Mouse (Mus musculus) neural tube, embryonic 11.5 days (tissue): ENCODE results near the gene Tgfbr3. TPM values are rescaled to one million over a fixed set of nuclear protein-coding genes. Genes with fewer than 3 reads are reported as not detected.
A peak's percentile ranks its signal among the peaks of the same experiment; 100 is the strongest.

Experiments used
- ATAC-seq: fragments of 200-750 bp; cut with Nextera tagmentation; 2 replicates; pipeline ENCODE4 v1.8.0; 2017; ENCODE audit warnings: moderate number of reproducible peaks, mild to moderate bottlenecking, moderate TSS enrichment, moderate library complexity; ENCODE audit not compliant: insufficient read depth, low FRiP score, low TSS enrichment
- DNase-seq: peaks from one replicate; pipeline ENCODE4 v3.0.0-alpha.2; 2015; ENCODE audit warnings: low spot score
- H3K27ac ChIP-seq: fragments of 300-500 bp; sonication (generic); 2 replicates; pipeline ENCODE4 v1.5.1; 2014; ENCODE audit warnings: low read depth, mild to moderate bottlenecking, low read length
- H3K27me3 ChIP-seq: fragments of 300-500 bp; sonication (generic); 2 replicates; pipeline ENCODE4 v1.6.1; 2014; ENCODE audit warnings: mild to moderate bottlenecking, low read length, mixed read lengths; ENCODE audit not compliant: control insufficient read depth, insufficient read depth
- H3K36me3 ChIP-seq: fragments of 300-500 bp; sonication (generic); 2 replicates; pipeline ENCODE4 v1.6.1; 2014; ENCODE audit warnings: mild to moderate bottlenecking, low read length, moderate library complexity, mixed read lengths; ENCODE audit not compliant: control insufficient read depth, insufficient read depth
- H3K4me1 ChIP-seq: fragments of 300-500 bp; sonication (generic); 2 replicates; pipeline ENCODE4 v1.6.1; 2014; ENCODE audit warnings: low read length, mixed read lengths; ENCODE audit not compliant: control insufficient read depth, insufficient read depth
- H3K4me2 ChIP-seq: fragments of 300-500 bp; sonication (generic); 2 replicates; pipeline ENCODE4 v1.6.1; 2014; ENCODE audit warnings: low read depth, mild to moderate bottlenecking, moderate library complexity
- H3K4me3 ChIP-seq: fragments of 300-500 bp; sonication (generic); 2 replicates; pipeline ENCODE4 v1.5.1; 2014; ENCODE audit warnings: low read depth, low read length
- H3K9ac ChIP-seq: fragments of 300-500 bp; sonication (generic); 2 replicates; pipeline ENCODE4 v1.6.1; 2014; ENCODE audit warnings: mild to moderate bottlenecking, low read length
- H3K9me3 ChIP-seq: fragments of 300-500 bp; sonication (generic); 2 replicates; pipeline ENCODE4 v1.6.1; 2016; ENCODE audit warnings: low read length; ENCODE audit not compliant: control insufficient read depth
- WGBS: fragments of 180-500 bp; shearing (Covaris S2); extraction: QIAGEN DNeasy Blood & Tissue Kit; methylation state at CpG from one replicate; pipeline ENCODE4 v1.1.7; 2014; 5-methylcytosine and 5-hydroxymethylcytosine counted together
- polyA plus RNA-seq: library from polyadenylated mRNA; unstranded; fragments of >200 nt; fragmentation: Nextera tagmentation; extraction: Ambion mirVana; gene quantifications from 2 replicates; pipeline ENCODE4 v1.2.1, GENCODE M21; 2014

The Tgfbr3 gene
- polyA plus RNA-seq, 1 experiment from 2014 or later = 8.2 TPM

GRCm38 (mm10) chr5:107182721-107183120 lies 106.7 kb downstream of the Tgfbr3 start:
- Histone ChIP-seq H3K36me3 (no peaks in the 10 kb centered on the region), H3K4me1 (no peaks in the 10 kb centered on the region), H3K9ac (no peak overlapping the region), H3K4me3 (no peak overlapping the region), H3K27me3 (no peaks in the 10 kb centered on the region), H3K9me3 (no peaks in the 10 kb centered on the region), H3K4me2 (no peak overlapping the region), H3K27ac (no peak overlapping the region)
- DNase-seq = no peak
- WGBS = 95% methylated on average over 7 of the region's 7 CpGs
- ATAC-seq = no peak

- 91% methylated on average over 4 of the region's 4 CpGs for WGBS
- Histone ChIP-seq H3K36me3 (no peaks in the 10 kb centered on the region), H3K4me1 (no peaks in the 10 kb centered on the region), H3K4me3 (no peak overlapping the region), H3K9me3 (no peaks in the 10 kb centered on the region), H3K27ac (no peak overlapping the region), H3K27me3 (no peaks in the 10 kb centered on the region), H3K4me2 (no peak overlapping the region), H3K9ac (no peak overlapping the region)
- no peak for DNase-seq
- ATAC-seq = no peak
These were observed 107.6 kb downstream of the Tgfbr3 start for GRCm38 (mm10) chr5:107181820-107182219.

- ATAC-seq (no peak), DNase-seq (no peak)
- Histone ChIP-seq H3K4me2 (no peak overlapping the region), H3K4me1 (no peaks in the 10 kb centered on the region), H3K27me3 (no peaks in the 10 kb centered on the region), H3K36me3 (no peaks in the 10 kb centered on the region), H3K9ac (no peak overlapping the region), H3K27ac (no peak overlapping the region), H3K9me3 (no peaks in the 10 kb centered on the region), H3K4me3 (no peak overlapping the region)
- 87% methylated on average over 5 of the region's 5 CpGs for WGBS
These were observed 110.2 kb downstream of the Tgfbr3 start for GRCm38 (mm10) chr5:107179194-107179593.

GRCm38 (mm10) chr5:107177791-107178190 lies 111.6 kb downstream of the Tgfbr3 start:
- no peaks in the 10 kb centered on the region for H3K27me3 ChIP-seq
- H3K9me3 ChIP-seq = no peaks in the 10 kb centered on the region
- 55% methylated on average over 6 of the region's 6 CpGs for WGBS
- H3K4me3 ChIP-seq = no peak overlapping the region
- H3K36me3 ChIP-seq = no peaks in the 10 kb centered on the region
- ATAC-seq (no peak), DNase-seq (peak; percentile 27)
- H3K4me2 ChIP-seq = no peak overlapping the region
- no peak overlapping the region for H3K27ac ChIP-seq
- H3K4me1 ChIP-seq = no peaks in the 10 kb centered on the region
- H3K9ac ChIP-seq = no peak overlapping the region

GRCm38 (mm10) chr5:107177248-107177647 lies 112.2 kb downstream of the Tgfbr3 start:
- Histone ChIP-seq H3K4me2 (no peak overlapping the region), H3K4me3 (no peak overlapping the region), H3K9me3 (no peaks in the 10 kb centered on the region), H3K4me1 (no peaks in the 10 kb centered on the region), H3K27ac (no peak overlapping the region), H3K9ac (no peak overlapping the region), H3K27me3 (no peaks in the 10 kb centered on the region), H3K36me3 (no peaks in the 10 kb centered on the region)
- 75% methylated on average over 2 of the region's 2 CpGs for WGBS
- DNase-seq (no peak), ATAC-seq (no peak)

- DNase-seq (no peak), ATAC-seq (no peak)
- no peak overlapping the region for H3K9ac ChIP-seq
These were observed 112.6 kb downstream of the Tgfbr3 start for GRCm38 (mm10) chr5:107176796-107177195.

GRCm38 (mm10) chr5:107176196-107176595 lies 113.2 kb downstream of the Tgfbr3 start:
- no peaks in the 10 kb centered on the region for H3K27me3 ChIP-seq
- no peak overlapping the region for H3K4me3 ChIP-seq
- H3K4me1 ChIP-seq = no peaks in the 10 kb centered on the region
- DNase-seq (no peak), ATAC-seq (no peak)
- H3K27ac ChIP-seq = no peak overlapping the region
- H3K9ac ChIP-seq = no peak overlapping the region
- no peaks in the 10 kb centered on the region for H3K36me3 ChIP-seq
- H3K9me3 ChIP-seq = no peaks in the 10 kb centered on the region
- no peak overlapping the region for H3K4me2 ChIP-seq
- WGBS = 78% methylated on average over 4 of the region's 4 CpGs

More at GRCm38 (mm10) chr5:107176796-107177195, 112.6 kb downstream of the Tgfbr3 start:
- Histone ChIP-seq H3K36me3 (no peaks in the 10 kb centered on the region), H3K9me3 (no peaks in the 10 kb centered on the region), H3K4me3 (no peak overlapping the region), H3K27ac (no peak overlapping the region; the same call in 1 of the 2 replicates), H3K4me1 (no peaks in the 10 kb centered on the region), H3K4me2 (no peak overlapping the region), H3K27me3 (no peaks in the 10 kb centered on the region)
- WGBS = 42% methylated on average over 4 of the region's 4 CpGs

GRCm38 (mm10) chr5:107174188-107174587 lies 115.2 kb downstream of the Tgfbr3 start:
- Histone ChIP-seq H3K4me3 (no peak overlapping the region), H3K36me3 (no peaks in the 10 kb centered on the region), H3K4me2 (no peak overlapping the region), H3K9ac (no peak overlapping the region), H3K27me3 (no peaks in the 10 kb centered on the region), H3K27ac (no peak overlapping the region), H3K9me3 (no peaks in the 10 kb centered on the region), H3K4me1 (no peaks in the 10 kb centered on the region)
- DNase-seq = no peak
- no peak for ATAC-seq

GRCm38 (mm10) chr5:107173483-107173882 lies 115.9 kb downstream of the Tgfbr3 start:
- Histone ChIP-seq H3K4me1 (no peaks in the 10 kb centered on the region), H3K36me3 (no peaks in the 10 kb centered on the region), H3K27ac (no peak overlapping the region), H3K4me2 (no peak overlapping the region), H3K4me3 (no peak overlapping the region), H3K9me3 (no peaks in the 10 kb centered on the region), H3K27me3 (no peaks in the 10 kb centered on the region), H3K9ac (no peak overlapping the region)
- 84% methylated on average over 2 of the region's 2 CpGs for WGBS
- ATAC-seq = no peak
- DNase-seq = no peak
